Mouse (Mus musculus) forebrain, embryonic 14.5 days (tissue): ENCODE results near the gene Ttc38. TPM values are rescaled to one million over a fixed set of nuclear protein-coding genes. Genes with fewer than 3 reads are reported as not detected.
A peak's percentile ranks its signal among the peaks of the same experiment; 100 is the strongest.

Experiments used
- ATAC-seq: fragments of 200-750 bp; cut with Nextera tagmentation; 2 replicates; pipeline ENCODE4 v1.8.0; 2017; ENCODE audit warnings: mild to moderate bottlenecking, moderate library complexity
- DNase-seq: peaks from one replicate; pipeline ENCODE4 v3.0.0-alpha.2; 2015; ENCODE audit warnings: low spot score
- H3K27ac ChIP-seq: fragments of 300-500 bp; sonication (generic); 2 replicates; pipeline ENCODE4 v1.5.1; 2014; ENCODE audit warnings: low read depth, mild to moderate bottlenecking, control low read depth, low read length, moderate library complexity
- H3K27me3 ChIP-seq: fragments of 300-500 bp; sonication (generic); replicated peaks from 2 replicates; pipeline ENCODE4 v1.6.1; 2014; ENCODE audit warnings: low read length, control low read depth, mixed read lengths; ENCODE audit not compliant: control insufficient read depth, insufficient read depth
- H3K36me3 ChIP-seq: fragments of 300-500 bp; sonication (generic); 2 replicates; pipeline ENCODE4 v1.6.1; 2014; ENCODE audit warnings: low read length, control low read depth; ENCODE audit not compliant: control insufficient read depth, insufficient read depth
- H3K4me1 ChIP-seq: fragments of 300-500 bp; sonication (generic); 2 replicates; pipeline ENCODE4 v1.6.1; 2014; ENCODE audit warnings: antibody characterized with exemption, low read length, control low read depth; ENCODE audit not compliant: control insufficient read depth, insufficient read depth
- H3K4me2 ChIP-seq: fragments of 300-500 bp; sonication (generic); 2 replicates; pipeline ENCODE4 v1.6.1; 2014; ENCODE audit warnings: mild to moderate bottlenecking, control low read depth, low read length
- H3K4me3 ChIP-seq: fragments of 300-500 bp; sonication (generic); 2 replicates; pipeline ENCODE4 v1.5.1; 2014; ENCODE audit warnings: low read depth, low read length, control low read depth
- H3K9ac ChIP-seq: fragments of 300-500 bp; sonication (generic); 2 replicates; pipeline ENCODE4 v1.6.1; 2014; ENCODE audit warnings: mild to moderate bottlenecking, low read length, control low read depth, moderate library complexity
- H3K9me3 ChIP-seq: fragments of 300-500 bp; sonication (generic); replicated peaks from 2 replicates; pipeline ENCODE4 v1.6.1; 2016; ENCODE audit warnings: low read length, control low read depth, mixed read lengths; ENCODE audit not compliant: control insufficient read depth
- WGBS: fragments of 180-500 bp; shearing (Covaris S2); extraction: QIAGEN DNeasy Blood & Tissue Kit; methylation state at CpG from one replicate; pipeline ENCODE4 v1.1.7; 2014; 5-methylcytosine and 5-hydroxymethylcytosine counted together
- polyA plus RNA-seq: library from polyadenylated mRNA; unstranded; fragments of >200 nt; fragmentation: Nextera tagmentation; extraction: Ambion mirVana; gene quantifications from 2 replicates; pipeline ENCODE4 v1.2.1, GENCODE M21; 2014

The Ttc38 gene
- polyA plus RNA-seq, 1 experiment from 2014 or later: 2.6 TPM

GRCm38 (mm10) chr15:85795516-85795915 is 36.6 kb upstream of the Ttc38 start:
- Histone ChIP-seq H3K4me2 (no peak overlapping the region), H3K9me3 (no peaks in the 10 kb centered on the region), H3K4me1 (no peaks in the 10 kb centered on the region), H3K27ac (no peak overlapping the region), H3K4me3 (no peak overlapping the region), H3K9ac (no peak overlapping the region), H3K36me3 (no peaks in the 10 kb centered on the region), H3K27me3 (no peaks in the 10 kb centered on the region)
- 80% methylated on average over 6 of the region's 6 CpGs for WGBS
- ATAC-seq: no peak
- no peak for DNase-seq

GRCm38 (mm10) chr15:85798676-85799075 is 33.4 kb upstream of the Ttc38 start:
- H3K9me3 ChIP-seq: no peaks in the 10 kb centered on the region
- no peak overlapping the region for H3K9ac ChIP-seq
- H3K27me3 ChIP-seq: no peaks in the 10 kb centered on the region
- no peak overlapping the region for H3K4me3 ChIP-seq
- WGBS: 95% methylated on average over 8 of the region's 8 CpGs
- H3K4me1 ChIP-seq: no peaks in the 10 kb centered on the region
- ATAC-seq (no peak), DNase-seq (no peak)
- no peaks in the 10 kb centered on the region for H3K36me3 ChIP-seq
- no peak overlapping the region for H3K4me2 ChIP-seq
- H3K27ac ChIP-seq: no peak overlapping the region

GRCm38 (mm10) chr15:85802931-85803330 is 29.2 kb upstream of the Ttc38 start:
- 76% methylated on average over 2 of the region's 2 CpGs for WGBS
- Histone ChIP-seq H3K4me1 (no peaks in the 10 kb centered on the region), H3K4me3 (no peak overlapping the region), H3K27ac (no peak overlapping the region), H3K9me3 (no peaks in the 10 kb centered on the region), H3K36me3 (no peaks in the 10 kb centered on the region), H3K27me3 (no peaks in the 10 kb centered on the region), H3K9ac (no peak overlapping the region), H3K4me2 (no peak overlapping the region)
- DNase-seq (peak; percentile 16), ATAC-seq (no peak)

GRCm38 (mm10) chr15:85806886-85807285 is 25.2 kb upstream of the Ttc38 start:
- Histone ChIP-seq H3K4me1 (no peaks in the 10 kb centered on the region; the same call in 1 of the 2 replicates), H3K27ac (no peak overlapping the region), H3K4me3 (no peak overlapping the region), H3K36me3 (no peaks in the 10 kb centered on the region), H3K4me2 (no peak overlapping the region), H3K9me3 (no peaks in the 10 kb centered on the region), H3K27me3 (no peaks in the 10 kb centered on the region), H3K9ac (no peak overlapping the region)
- ATAC-seq (no peak), DNase-seq (no peak)
- WGBS: 82% methylated on average over 4 of the region's 4 CpGs

GRCm38 (mm10) chr15:85807404-85807803 is 24.7 kb upstream of the Ttc38 start:
- Histone ChIP-seq H3K4me2 (no peak overlapping the region), H3K27me3 (no peaks in the 10 kb centered on the region), H3K36me3 (no peaks in the 10 kb centered on the region), H3K4me1 (peaks cover 4% of the 10 kb centered on the region; the same call in 1 of the 2 replicates), H3K27ac (no peak overlapping the region), H3K9me3 (no peaks in the 10 kb centered on the region), H3K9ac (no peak overlapping the region), H3K4me3 (no peak overlapping the region)
- 82% methylated on average over 4 of the region's 4 CpGs for WGBS
- no peak for ATAC-seq
- DNase-seq: no peak

- ATAC-seq: no peak
- WGBS: 78% methylated on average over 6 of the region's 6 CpGs
Measured at GRCm38 (mm10) chr15:85808031-85808430, 24.1 kb upstream of the Ttc38 start.

GRCm38 (mm10) chr15:85808434-85808833 is 23.7 kb upstream of the Ttc38 start:
- WGBS: 40% methylated on average over 8 of the region's 8 CpGs
- H3K27me3 ChIP-seq: no peaks in the 10 kb centered on the region; the same call in 1 of the 2 replicates
- DNase-seq (no peak), ATAC-seq (no peak)
- H3K27ac ChIP-seq: no peak overlapping the region
- H3K9me3 ChIP-seq: no peaks in the 10 kb centered on the region
- peaks cover 4% of the 10 kb centered on the region; the same call in 1 of the 2 replicates for H3K4me1 ChIP-seq
- no peak overlapping the region for H3K4me2 ChIP-seq
- no peak overlapping the region for H3K4me3 ChIP-seq
- no peak overlapping the region for H3K9ac ChIP-seq
- H3K36me3 ChIP-seq: no peaks in the 10 kb centered on the region

More at GRCm38 (mm10) chr15:85808031-85808430, 24.1 kb upstream of the Ttc38 start:
- Histone ChIP-seq H3K27me3 (no peaks in the 10 kb centered on the region), H3K27ac (no peak overlapping the region), H3K9me3 (no peaks in the 10 kb centered on the region), H3K4me3 (no peak overlapping the region), H3K4me1 (peaks cover 4% of the 10 kb centered on the region; the same call in 1 of the 2 replicates), H3K9ac (no peak overlapping the region), H3K36me3 (no peaks in the 10 kb centered on the region), H3K4me2 (no peak overlapping the region)
- no peak for DNase-seq

GRCm38 (mm10) chr15:85809091-85809490 is 23.0 kb upstream of the Ttc38 start:
- Histone ChIP-seq H3K27me3 (no peaks in the 10 kb centered on the region; the same call in 1 of the 2 replicates), H3K4me2 (no peak overlapping the region), H3K36me3 (no peaks in the 10 kb centered on the region), H3K9me3 (no peaks in the 10 kb centered on the region), H3K4me1 (peaks cover 4% of the 10 kb centered on the region; the same call in 1 of the 2 replicates), H3K9ac (no peak overlapping the region), H3K27ac (no peak overlapping the region), H3K4me3 (no peak overlapping the region)
- DNase-seq: no peak
- 88% methylated on average over 12 of the region's 12 CpGs for WGBS
- ATAC-seq: no peak

GRCm38 (mm10) chr15:85810462-85810805 is 21.7 kb upstream of the Ttc38 start:
- Histone ChIP-seq H3K4me1 (peaks cover 4% of the 10 kb centered on the region; the same call in 1 of the 2 replicates), H3K27ac (no peak overlapping the region), H3K4me2 (peak overlapping the region; percentile 73), H3K36me3 (no peaks in the 10 kb centered on the region), H3K9ac (peak overlapping the region; percentile 85; the same call in 1 of the 2 replicates), H3K9me3 (no peaks in the 10 kb centered on the region), H3K4me3 (peak overlapping the region; percentile 74), H3K27me3 (no peaks in the 10 kb centered on the region; the same call in 1 of the 2 replicates)
- ATAC-seq (no peak), DNase-seq (no peak)
- 88% methylated on average over 5 of the region's 5 CpGs for WGBS
